Mouse (Mus musculus) embryonic fibroblast, embryonic 13.5 days (primary cell): ENCODE data around the gene Pask.

Experiments used
- CTCF ChIP-seq: IDR thresholded peaks from 2 replicates; pipeline ENCODE4 v1.5.1; 2011; ENCODE audit warnings: mild to moderate bottlenecking, control low read depth, low read length, moderate library complexity, borderline replicate concordance; ENCODE audit not compliant: insufficient read depth
- POLR2A ChIP-seq: IDR thresholded peaks from 2 replicates; pipeline ENCODE4 v1.6.1; 2011; ENCODE audit warnings: low read depth, mild to moderate bottlenecking, control low read depth, low read length, moderate library complexity

DNA sequence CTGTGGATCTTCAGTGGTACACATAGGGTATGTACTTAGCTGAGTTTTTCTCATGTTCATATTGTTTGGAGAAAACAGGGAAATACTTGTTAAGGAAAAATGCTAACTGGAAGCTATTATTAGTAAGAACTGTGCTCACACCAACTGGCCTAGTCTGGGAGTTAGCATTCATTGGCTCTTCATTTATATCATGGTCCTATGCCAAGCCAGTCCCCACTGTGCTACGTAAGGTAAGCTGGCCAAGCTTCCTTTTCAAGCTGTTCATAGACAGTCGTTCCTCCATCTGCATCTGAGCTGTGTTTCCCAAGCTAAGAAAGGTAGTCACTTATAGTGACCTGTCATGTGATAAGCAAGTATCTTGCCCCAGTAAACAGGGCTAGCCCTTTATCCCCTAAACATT lies 9.4 kb upstream of the Pask start:
- no peak for TF ChIP-seq CTCF
- no peak for TF ChIP-seq POLR2A
